Mouse (Mus musculus) embryonic stem cell, embryonic (primary cell): ENCODE data around the gene Slc12a1.

Experiments used
- CTCF ChIA-PET, 4 experiments: fragments of 300-600 bp in 2 of 4; fragments of 350-600 bp in 2 of 4; sonication (Branson Sonifier 250); formaldehyde crosslinking; loops; one replicate each; lab custom pipeline; 2022; ENCODE audit warnings: inconsistent platforms in 2 of 4; lab: Charles Lee
- POLR2A ChIA-PET, 4 experiments: fragments of 300-600 bp in 2 of 4; fragments of 350-600 bp in 2 of 4; sonication (Branson Sonifier 250); formaldehyde crosslinking; loops; one replicate each; lab custom pipeline; 2022; ENCODE audit warnings: antibody characterized with exemption in 4 of 4, inconsistent platforms in 1 of 4; lab: Charles Lee

Gene Slc12a1

GRCm38 (mm10) chr2:125245545-125246285 lies 93.4 kb downstream of the Slc12a1 start:
- CTCF ChIA-PET: no interaction called here
- POLR2A ChIA-PET: interaction anchor here in 1 of 4 experiments (1.3 kb wide), 1 partner anchor 28 kb away, joined by 3 read pairs; no protein-coding TSS in a partner anchor

- CTCF ChIA-PET: interaction anchor here in 2 of 4 experiments (0.6 to 1.0 kb wide), 2 partner anchors 378 to 1460 kb away, joined by 3 to 5 read pairs; partner anchors contain the start of gene Cep152 (in 1 of the 2)
- POLR2A ChIA-PET: interaction anchor here in 3 of 4 experiments (0.6 to 5.5 kb wide), 17 partner anchors 8 to 1788 kb away, joined by 3 to 63 read pairs (median 3); partner anchors contain the start of genes Cops2 (in 1 of the 3) and Galk2 (in 1 of the 3)
Observed at GRCm38 (mm10) chr2:125246669-125247068, 94.4 kb downstream of the Slc12a1 start.

GRCm38 (mm10) chr2:125247108-125247961 lies 95.0 kb downstream of the Slc12a1 start, which contains the start of gene Dut:
Gene Dut (plus strand): TSS chr2:125247190.
- ChIA-PET CTCF (interaction anchor here in 3 of 4 experiments (0.6 to 1.0 kb wide), 3 partner anchors 21 to 1459 kb away, joined by 3 to 5 read pairs (median 3); partner anchors contain the start of gene Cep152 (in 1 of the 3)), POLR2A (interaction anchor here (0.6 to 5.5 kb wide), 23 partner anchors 9 to 1789 kb away, joined by 3 to 63 read pairs (median 3); partner anchors contain the start of genes Cep152 (in 1 of the 4), Cops2 (in 1 of the 4) and Galk2 (in 1 of the 4))

- ChIA-PET POLR2A (interaction anchor here (0.5 to 5.5 kb wide), 17 partner anchors 8 to 476 kb away, joined by 3 to 63 read pairs (median 4); partner anchors contain the start of genes Cep152 (in 1 of the 4) and Shc4 (in 1 of the 4)), CTCF (no interaction called here)
Observed at GRCm38 (mm10) chr2:125247962-125248235, 95.6 kb downstream of the Slc12a1 start.

- ChIA-PET CTCF (no interaction called here), POLR2A (interaction anchor here (0.5 to 5.5 kb wide), 18 partner anchors 8 to 476 kb away, joined by 3 to 63 read pairs (median 4); partner anchors contain the start of genes Cep152 (in 1 of the 4) and Shc4 (in 1 of the 4))
Observed at GRCm38 (mm10) chr2:125248256-125248655, 96.0 kb downstream of the Slc12a1 start.

GRCm38 (mm10) chr2:125249339-125249738 lies 97.0 kb downstream of the Slc12a1 start:
- ChIA-PET CTCF (interaction anchor here in 3 of 4 experiments (0.6 to 1.4 kb wide), 8 partner anchors 8 to 1425 kb away, joined by 3 to 5 read pairs (median 3); no protein-coding TSS in a partner anchor), POLR2A (interaction anchor here (0.6 to 5.5 kb wide), 8 partner anchors 7 to 160 kb away, joined by 3 to 63 read pairs (median 4); no protein-coding TSS in a partner anchor)

GRCm38 (mm10) chr2:125249874-125250273 lies 97.6 kb downstream of the Slc12a1 start:
- POLR2A ChIA-PET: interaction anchor here (0.6 to 5.5 kb wide), 9 partner anchors 8 to 611 kb away, joined by 3 to 63 read pairs (median 4); no protein-coding TSS in a partner anchor
- CTCF ChIA-PET: interaction anchor here (0.6 to 1.4 kb wide), 10 partner anchors 8 to 1426 kb away, joined by 3 to 5 read pairs (median 3); no protein-coding TSS in a partner anchor

- POLR2A ChIA-PET: interaction anchor here in 1 of 4 experiments (5.5 kb wide), 1 partner anchor 7 kb away, joined by 63 read pairs; no protein-coding TSS in a partner anchor
Observed at GRCm38 (mm10) chr2:125251781-125252180, 99.5 kb downstream of the Slc12a1 start.

GRCm38 (mm10) chr2:125252275-125252674 lies 100.0 kb downstream of the Slc12a1 start:
- CTCF ChIA-PET: no interaction called here
- POLR2A ChIA-PET: no interaction called here

More at GRCm38 (mm10) chr2:125251781-125252180, 99.5 kb downstream of the Slc12a1 start:
- CTCF ChIA-PET: interaction anchor here in 1 of 4 experiments (1.0 kb wide), 1 partner anchor 373 kb away, joined by 3 read pairs; the partner anchor contains the start of gene Cep152

- ChIA-PET CTCF (no interaction called here), POLR2A (interaction anchor here in 1 of 4 experiments (0.9 to 1.1 kb wide), 2 partner anchors 11 to 131 kb away, joined by 3 to 4 read pairs; no protein-coding TSS in a partner anchor)
Observed at GRCm38 (mm10) chr2:125253699-125254098, 101.4 kb downstream of the Slc12a1 start.

- CTCF ChIA-PET: no interaction called here
- POLR2A ChIA-PET: interaction anchor here in 2 of 4 experiments (0.7 to 1.0 kb wide), 2 partner anchors 9 to 211 kb away, joined by 3 to 4 read pairs; no protein-coding TSS in a partner anchor
Observed at GRCm38 (mm10) chr2:125254630-125255029, 102.3 kb downstream of the Slc12a1 start.

- ChIA-PET CTCF (interaction anchor here in 1 of 4 experiments (0.6 kb wide), 1 partner anchor 91 kb away, joined by 3 read pairs; no protein-coding TSS in a partner anchor), POLR2A (interaction anchor here in 3 of 4 experiments (1.5 to 2.5 kb wide), 3 partner anchors 8 kb away, joined by 4 to 17 read pairs (median 7); partner anchors contain the start of gene Dut (in 1 of the 3))
Observed at GRCm38 (mm10) chr2:125255886-125256285, 103.6 kb downstream of the Slc12a1 start.

- ChIA-PET POLR2A (interaction anchor here in 2 of 4 experiments (0.6 to 5.4 kb wide), 3 partner anchors 9 to 11 kb away, joined by 3 to 63 read pairs (median 4); partner anchors contain the start of gene Dut (in 1 of the 2)), CTCF (interaction anchor here in 2 of 4 experiments (0.6 to 0.7 kb wide), 3 partner anchors 10 to 714 kb away, joined by 3 read pairs; no protein-coding TSS in a partner anchor)
Observed at GRCm38 (mm10) chr2:125259230-125260120, 107.2 kb downstream of the Slc12a1 start.

GRCm38 (mm10) chr2:125260326-125260725 lies 108.0 kb downstream of the Slc12a1 start:
- CTCF ChIA-PET: interaction anchor here in 1 of 4 experiments (0.7 kb wide), 1 partner anchor 10 kb away, joined by 4 read pairs; no protein-coding TSS in a partner anchor
- POLR2A ChIA-PET: interaction anchor here in 3 of 4 experiments (0.8 to 5.4 kb wide), 5 partner anchors 10 to 323 kb away, joined by 3 to 63 read pairs (median 4); partner anchors contain the start of gene Dut (in 1 of the 3)

- POLR2A ChIA-PET: interaction anchor here in 1 of 4 experiments (1.2 kb wide), 1 partner anchor 362 kb away, joined by 3 read pairs; the partner anchor contains the start of gene Cep152
- CTCF ChIA-PET: no interaction called here
Observed at GRCm38 (mm10) chr2:125263056-125263455, 110.8 kb downstream of the Slc12a1 start.

GRCm38 (mm10) chr2:125263753-125264152 lies 111.4 kb downstream of the Slc12a1 start:
- CTCF ChIA-PET: interaction anchor here in 1 of 4 experiments (0.8 kb wide), 1 partner anchor 341 kb away, joined by 3 read pairs; no protein-coding TSS in a partner anchor

More at GRCm38 (mm10) chr2:125263753-125264152, 111.4 kb downstream of the Slc12a1 start:
- POLR2A ChIA-PET: interaction anchor here in 2 of 4 experiments (0.9 to 1.7 kb wide), 5 partner anchors 9 to 361 kb away, joined by 3 to 6 read pairs (median 3); partner anchors contain the start of gene Cep152 (in 1 of the 2)
